Mouse (Mus musculus) left cerebral cortex, adult 11 months (tissue): ENCODE measurements at regions not wholly inside any gene's neighbourhood (a gene's known extent, or its start where the extent isn't known, plus 50 kb on each side); places are given as distances from the start of the nearest gene placed in this dataset.

Experiments used
- DNase-seq: peaks from one replicate; pipeline ENCODE4 v3.0.0; 2022; ENCODE audit warnings: low spot score

DNA sequence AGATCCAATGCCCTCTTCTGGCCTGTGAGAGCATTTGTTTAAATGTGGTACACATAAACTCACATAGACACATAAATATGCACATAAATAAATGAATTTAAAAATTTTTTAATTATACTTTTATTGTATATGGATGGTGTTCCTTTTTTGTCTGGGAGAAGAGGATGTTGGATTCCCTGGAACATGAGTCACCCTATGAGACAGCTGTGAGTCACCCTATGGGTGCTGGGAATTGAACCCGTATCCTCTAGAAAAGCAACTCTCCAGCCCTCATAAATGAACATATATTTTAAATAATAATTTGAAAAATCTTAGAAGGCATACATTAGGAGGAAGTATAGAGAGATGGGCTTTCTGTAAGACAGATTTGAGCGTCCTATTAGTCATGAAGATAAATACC is 76.1 kb upstream of the Dynlt3 start:
- DNase-seq = no peak

DNA sequence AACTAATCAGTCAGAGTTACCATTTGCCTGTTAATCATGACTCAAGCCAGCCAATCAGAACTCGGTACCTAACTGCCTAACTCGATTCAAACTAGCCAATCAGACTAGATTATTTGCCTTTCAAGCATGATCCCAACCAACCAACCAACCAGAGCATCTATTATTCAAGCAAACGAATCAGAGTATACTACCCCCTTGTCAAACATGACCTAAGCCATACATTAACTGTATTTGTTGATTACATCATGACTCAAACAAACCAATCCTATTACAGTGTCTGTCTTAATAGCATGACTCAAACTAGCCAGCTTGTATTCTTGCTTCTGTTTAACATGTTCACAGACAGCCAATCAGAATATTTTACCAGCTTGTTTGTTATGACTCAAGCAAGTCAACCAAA is 79.7 kb upstream of the Dynlt3 start:
- no peak for DNase-seq

DNA sequence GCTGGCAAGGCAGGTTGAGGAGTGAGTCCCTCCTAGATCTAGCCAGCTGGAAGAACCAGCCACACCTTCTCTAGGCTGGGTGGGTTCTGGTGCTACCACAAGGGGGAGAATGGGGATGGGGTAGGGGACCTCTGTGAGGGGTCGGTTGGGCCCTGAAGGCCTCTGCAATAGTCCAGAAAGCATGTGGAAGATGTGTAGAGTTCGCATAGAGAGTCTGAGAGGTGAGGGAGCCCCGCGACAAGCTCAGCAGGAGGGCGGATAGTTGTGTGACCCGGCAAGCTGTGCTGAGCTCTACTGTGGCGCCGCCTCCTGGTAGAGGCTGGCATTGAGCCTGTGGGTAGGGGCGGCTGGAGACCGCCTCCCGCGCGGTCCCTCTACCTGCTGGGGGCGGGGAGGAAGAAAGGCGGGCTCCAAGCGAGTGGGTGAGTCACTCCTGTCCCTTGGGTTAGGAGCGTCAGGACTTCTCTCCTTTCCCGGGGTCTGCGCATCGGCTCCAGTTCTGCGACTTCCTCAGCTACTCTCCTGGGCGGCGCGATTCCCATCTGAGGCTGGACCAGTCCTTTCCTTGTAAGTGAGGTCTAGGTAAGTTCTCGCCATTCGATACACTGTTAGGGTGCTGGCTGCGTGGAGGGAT is 84.6 kb upstream of the Dynlt3 start:
- DNase-seq = peak; percentile 17

DNA sequence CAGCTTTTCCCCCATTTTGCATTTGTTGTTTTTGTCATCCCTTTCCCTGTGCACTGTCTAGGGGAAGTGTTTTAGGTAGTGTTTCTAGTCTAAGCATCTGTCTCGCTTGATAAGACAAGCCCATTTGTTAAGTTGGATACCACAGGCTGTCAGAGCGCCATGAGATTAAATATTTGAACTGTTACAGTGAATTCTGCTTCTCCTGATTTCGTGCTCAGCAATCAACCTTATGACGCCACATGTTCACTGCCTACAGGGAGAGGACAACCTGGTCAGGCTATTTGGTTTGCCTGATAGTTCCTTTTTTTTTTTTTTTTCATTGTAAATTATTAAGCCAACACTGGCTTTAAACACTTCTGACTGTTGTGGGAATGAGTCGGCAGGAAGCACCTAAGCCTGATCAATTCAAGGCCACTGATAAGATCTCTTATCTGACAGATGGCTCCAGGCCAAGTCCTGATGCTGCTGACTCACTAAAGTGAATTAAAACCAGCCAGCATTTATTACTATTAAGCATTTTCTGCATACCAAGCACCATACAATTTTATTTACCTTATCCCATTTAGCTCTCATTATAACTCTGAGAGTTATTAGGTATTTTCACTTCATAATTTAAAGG is 90.3 kb upstream of the Dynlt3 start:
- no peak for DNase-seq

DNA sequence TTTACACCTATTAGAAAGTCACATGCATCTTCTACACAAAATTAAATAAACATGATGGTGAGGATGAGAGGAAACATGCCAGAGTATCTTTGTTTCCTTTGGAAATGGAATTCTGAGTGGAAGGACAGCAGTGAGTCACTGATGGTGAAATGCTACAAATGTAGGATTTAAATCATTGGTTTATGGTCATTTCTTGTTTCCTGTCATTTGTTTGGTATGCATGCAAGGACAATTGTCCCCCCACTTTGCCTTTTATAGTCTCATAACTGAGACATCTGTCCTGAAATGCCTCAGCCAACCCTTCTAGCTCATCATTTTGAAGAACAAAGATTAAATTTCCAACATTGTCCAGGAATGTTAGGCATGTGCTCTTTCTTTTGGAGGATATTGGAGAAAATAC is 77.2 kb upstream of the Hypm start:
- DNase-seq = no peak

DNA sequence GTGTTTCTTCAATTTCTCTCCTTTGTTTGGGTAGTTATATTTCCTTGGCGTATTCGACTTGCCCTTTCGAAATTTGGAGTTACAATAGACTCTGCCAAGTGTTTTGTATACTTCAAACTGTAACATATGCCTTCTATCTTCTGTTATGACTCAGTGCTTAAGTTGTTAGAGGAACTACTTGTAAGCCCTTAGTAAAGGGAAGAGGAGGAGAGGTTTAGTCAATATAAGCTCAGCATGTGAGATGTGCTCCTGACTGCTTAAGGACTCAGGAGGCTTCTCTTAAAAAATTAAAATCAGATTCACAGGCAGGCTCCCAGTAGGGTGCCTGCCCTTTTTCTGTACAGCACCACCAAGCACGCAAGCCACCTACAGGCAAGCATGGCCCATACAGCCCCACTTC is 69.2 kb upstream of the Hypm start:
- no peak for DNase-seq

DNA sequence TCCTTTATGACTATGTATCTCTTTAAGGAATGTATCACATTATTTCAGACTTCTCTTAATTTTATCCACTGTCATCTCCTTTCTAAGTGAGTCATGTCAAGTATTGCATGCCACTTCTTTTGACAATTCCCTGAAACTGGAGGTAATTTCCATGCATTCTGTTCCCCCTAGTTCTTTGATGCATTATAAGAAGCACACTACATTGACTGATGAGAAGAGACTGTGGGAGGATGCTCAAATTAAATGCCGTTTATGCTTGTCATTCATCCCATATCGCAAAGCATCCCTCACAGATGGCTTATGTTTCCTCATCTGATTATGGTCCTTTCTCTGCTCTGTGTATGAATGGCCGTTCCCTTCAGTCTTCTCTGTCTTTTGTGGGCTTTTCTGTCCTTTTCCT is 57.2 kb upstream of the Hypm start:
- DNase-seq = no peak
